8 mouse cellular contexts compared by ENCODE assay signal in the genomic region with DNA sequence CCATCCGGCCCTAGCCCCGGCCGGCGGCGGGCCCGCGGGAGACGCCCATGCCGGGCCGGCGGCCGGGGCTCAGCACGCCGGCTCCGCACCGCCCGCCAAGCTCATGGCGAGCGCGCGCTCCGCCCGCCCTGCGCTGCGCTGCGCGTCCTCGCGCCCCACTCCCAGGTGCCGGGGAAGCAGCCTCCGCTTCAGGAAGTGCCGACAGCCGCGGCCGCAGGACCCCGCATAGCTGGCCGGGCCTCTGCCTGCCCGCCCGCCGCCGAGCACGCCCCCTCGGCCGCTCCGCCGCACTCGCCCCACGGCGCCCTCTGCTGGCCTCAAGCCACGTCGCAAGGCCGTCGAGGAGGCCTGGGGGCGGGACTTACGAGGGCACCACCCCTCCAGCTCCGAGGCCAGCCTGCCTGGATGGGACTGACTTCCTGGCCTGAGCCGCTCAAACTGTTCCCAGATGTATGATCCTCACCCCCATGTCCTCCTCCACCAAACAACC. TPM values are rescaled to one million over a fixed set of nuclear protein-coding genes. Genes with fewer than 3 reads are reported as not detected.
A peak's percentile ranks its signal among the peaks of the same experiment; 100 is the strongest.
DNase-seq lines count a peak whose midpoint lies in the region; ATAC-seq and TF ChIP-seq lines count a peak whose summit lies in the region.

No protein-coding gene starts in this region.

- peak overlapping the region; percentile 89 for H3K4me2 ChIP-seq in forebrain, embryonic 15.5 days (replicated peaks)
- H3K4me2 ChIP-seq in neural tube, embryonic 14.5 days (ENCODE audit: low read depth, low read length), result peak overlapping the region; percentile 89

- peak overlapping the region; percentile 86 for H3K4me3 ChIP-seq in G1E (ENCODE audit: low read depth, low read length)
- H3K4me3 ChIP-seq in forebrain, embryonic 15.5 days, result peak overlapping the region; percentile 92
- peak overlapping the region; percentile 79 for H3K4me3 ChIP-seq in neural tube, embryonic 14.5 days (ENCODE audit: low read depth, low read length)

- WGBS in forebrain, embryonic 15.5 days, result 0% methylated on average over 50 of the region's 57 CpGs
- WGBS in neural tube, embryonic 14.5 days, result under 1% methylated on average over 37 of the region's 57 CpGs

- no peaks in the 10 kb centered on the region for H3K9me3 ChIP-seq in G1E (replicated peaks)
- no peaks in the 10 kb centered on the region for H3K9me3 ChIP-seq in forebrain, embryonic 15.5 days
- H3K9me3 ChIP-seq in neural tube, embryonic 14.5 days (ENCODE audit: control insufficient read depth, low read length), result no peaks in the 10 kb centered on the region

- peaks cover 66% of the 10 kb centered on the region for H3K4me1 ChIP-seq in G1E (ENCODE audit: insufficient read depth, low read depth, low read length)
- H3K4me1 ChIP-seq in forebrain, embryonic 15.5 days, result peaks cover 22% of the 10 kb centered on the region
- H3K4me1 ChIP-seq in neural tube, embryonic 14.5 days (ENCODE audit: control insufficient read depth, insufficient read depth, low read length), result peaks cover 21% of the 10 kb centered on the region

- H3K36me3 ChIP-seq in G1E (replicated peaks), result peaks cover 33% of the 10 kb centered on the region
- H3K36me3 ChIP-seq in forebrain, embryonic 15.5 days, result no peaks in the 10 kb centered on the region
- no peaks in the 10 kb centered on the region for H3K36me3 ChIP-seq in neural tube, embryonic 14.5 days (ENCODE audit: control insufficient read depth, insufficient read depth, low read length)

- TF ChIP-seq CTCF in G1E (IDR thresholded peaks at IDR 0.05; ENCODE audit: low read depth, low read length), result peak; percentile 67

- H3K27ac ChIP-seq in forebrain, embryonic 15.5 days (replicated peaks), result peak overlapping the region; percentile 67
- peak overlapping the region; percentile 64; the same call in 1 of the 2 replicates for H3K27ac ChIP-seq in neural tube, embryonic 14.5 days (ENCODE audit: low read depth, low read length)

- peak overlapping the region; percentile 90 for H3K9ac ChIP-seq in forebrain, embryonic 15.5 days (replicated peaks)
- peak overlapping the region; percentile 82 for H3K9ac ChIP-seq in neural tube, embryonic 14.5 days (replicated peaks; ENCODE audit: low read depth, low read length)

- DNase-seq in G1E (ENCODE audit: low spot score), result peak; percentile 85
- peak; percentile 95 for DNase-seq in cerebellum, adult 11-12 months
- DNase-seq in heart, postnatal 25 days (ENCODE audit: low spot score), result peak; percentile 96
- DNase-seq in layer of hippocampus, adult 18-20 months (ENCODE audit: low spot score in 2 of 2), result peak; percentile 91 to 94
- DNase-seq in lung, adult 18-20 months, result peak; percentile 95 to 96
- peak; percentile 99 for DNase-seq in testis, postnatal 10 days (ENCODE audit: low spot score)

- H3K27me3 ChIP-seq in G1E (ENCODE audit: insufficient read depth, low read length), result peaks cover 24% of the 10 kb centered on the region
- H3K27me3 ChIP-seq in forebrain, embryonic 15.5 days, result peaks cover 6% of the 10 kb centered on the region; the same call in 1 of the 2 replicates
- no peaks in the 10 kb centered on the region for H3K27me3 ChIP-seq in neural tube, embryonic 14.5 days (ENCODE audit: control insufficient read depth, insufficient read depth, low read length)

- intact Hi-C loops in heart, postnatal 25 days (cut with DNase I), result no loop called here

- peak; percentile 59 for ATAC-seq in G1E (ENCODE audit: extremely low read depth, insufficient number of reproducible peaks, low FRiP score, poor library complexity, severe bottlenecking)
- ATAC-seq in forebrain, embryonic 15.5 days (replicated peaks), result peak; percentile 88
- peak; percentile 94 for ATAC-seq in neural tube, embryonic 14.5 days (ENCODE audit: low read depth)

RNA-seq across cellular contexts. Expression of a gene that starts 12.2 kb away (rescaled TPM):
- total RNA-seq in G1E (2014; fragmentation: Nextera tagmentation) (290 and 308 TPM in 2 replicates), G1E (2017) (115 and 146 TPM in 2 replicates)
- polyA plus RNA-seq in G1E (2012), result 403 and 416 TPM in 2 replicates
- polyA plus RNA-seq in forebrain, embryonic 15.5 days (2015; fragmentation: Nextera tagmentation; extraction: Ambion mirVana), result 27.6 and 28.2 TPM in 2 replicates
- total RNA-seq in heart, postnatal 25 days (2021), result 10 to 100 TPM; 37.7 to 46.9 TPM
- total RNA-seq in layer of hippocampus, adult 18-20 months (2021), result 100 to 1,000 TPM; 499 to 596 TPM
- 36.7 and 51.1 TPM in 2 replicates for polyA plus RNA-seq in neural tube, embryonic 14.5 days (2014; fragmentation: Nextera tagmentation; extraction: Ambion mirVana)

RNA-seq across cellular contexts. Expression of a gene that starts 18.0 kb away (rescaled TPM):
- total RNA-seq in G1E (2014; fragmentation: Nextera tagmentation) (not detected in 2 replicates), G1E (2017) (1.6 and 1.8 TPM in 2 replicates)
- polyA plus RNA-seq in G1E (2012), result 0.07 and 0.10 TPM in 2 replicates
- 0.15 and 0.32 TPM in 2 replicates for polyA plus RNA-seq in forebrain, embryonic 15.5 days (2015; fragmentation: Nextera tagmentation; extraction: Ambion mirVana)
- not detected for total RNA-seq in heart, postnatal 25 days (2021)
- total RNA-seq in layer of hippocampus, adult 18-20 months (2021), result not detected
- 0.33 TPM in 2 replicates for polyA plus RNA-seq in neural tube, embryonic 14.5 days (2014; fragmentation: Nextera tagmentation; extraction: Ambion mirVana)

RNA-seq across cellular contexts. Expression of a gene that starts 31.4 kb away (rescaled TPM):
- total RNA-seq in G1E (2014; fragmentation: Nextera tagmentation) (4.5 and 4.9 TPM in 2 replicates), G1E (2017) (0.76 and 0.81 TPM in 2 replicates)
- polyA plus RNA-seq in G1E (2012), result 5.5 and 5.8 TPM in 2 replicates
- 347 and 357 TPM in 2 replicates for polyA plus RNA-seq in forebrain, embryonic 15.5 days (2015; fragmentation: Nextera tagmentation; extraction: Ambion mirVana)
- total RNA-seq in heart, postnatal 25 days (2021), result 1 to 10 TPM; 4.4 TPM
- 10 to 100 TPM; 23.9 to 25.5 TPM for total RNA-seq in layer of hippocampus, adult 18-20 months (2021)
- polyA plus RNA-seq in neural tube, embryonic 14.5 days (2014; fragmentation: Nextera tagmentation; extraction: Ambion mirVana), result 93.6 and 155 TPM in 2 replicates

RNA-seq across cellular contexts. Expression of a gene that starts 36.4 kb away (rescaled TPM):
- total RNA-seq in G1E (2014; fragmentation: Nextera tagmentation) (0.60 TPM in 1 of 2 replicates, not detected in the other), G1E (2017) (0.11 and 0.23 TPM in 2 replicates)
- 0.04 TPM in 1 of 2 replicates, not detected in the other for polyA plus RNA-seq in G1E (2012)
- polyA plus RNA-seq in forebrain, embryonic 15.5 days (2015; fragmentation: Nextera tagmentation; extraction: Ambion mirVana), result 1.5 and 1.8 TPM in 2 replicates
- not detected for total RNA-seq in heart, postnatal 25 days (2021)
- total RNA-seq in layer of hippocampus, adult 18-20 months (2021), result 10 to 100 TPM; 32.0 to 32.6 TPM
- polyA plus RNA-seq in neural tube, embryonic 14.5 days (2014; fragmentation: Nextera tagmentation; extraction: Ambion mirVana), result 1.1 and 1.4 TPM in 2 replicates

Comparison
In these comparisons a context has a peak if more than half of its experiments do, and no peak if none do; other contexts are left out.
1. Peak in every context shown above with its lines: DNase-seq, ATAC-seq, H3K4me3 ChIP-seq and H3K27ac ChIP-seq.
2. RNA of a gene that starts 31.4 kb away (total RNA-seq): 23.9 to 25.5 TPM in layer of hippocampus, adult 18-20 months; 0.76 to 4.9 TPM in G1E and 4.4 TPM in heart, postnatal 25 days; every median in the first group is over 4 times any median in the second.